Mouse (Mus musculus) liver, adult 10 weeks (tissue): ENCODE measurements around the gene Psmg1. TPM values are rescaled to one million over a fixed set of nuclear protein-coding genes. Genes with fewer than 3 reads are reported as not detected.

Experiments
- polyA plus RNA-seq: library from polyadenylated mRNA; stranded (reverse); fragments of 350-450 nt; fragmentation: Illumina TruSeq; extraction: RNeasy Lipid Tissue Mini Kit (QIAGEN cat#74804); gene quantifications from one replicate; pipeline ENCODE4 v1.2.3, GENCODE M21; 2014; ENCODE audit warnings: low read depth, low replicate concordance

Psmg1 gene
- 25.8 TPM for polyA plus RNA-seq

GRCm38 (mm10) chr16:95990462-95991121 lies at the start of gene Psmg1:
Psmg1 (minus strand) TSS chr16:95990960.

Other genes starting within 250 kb of the Psmg1 start
- gene Brwd1, start 91.6 kb upstream of the Psmg1 start, polyA plus RNA-seq = 19.5 TPM
- gene Hmgn1, start 136.8 kb upstream of the Psmg1 start, polyA plus RNA-seq = 88.3 TPM
- 3.1 TPM for gene Wrb, start 154.4 kb upstream of the Psmg1 start, polyA plus RNA-seq
- 0.11 TPM for gene Lca5l, start 201.3 kb upstream of the Psmg1 start, polyA plus RNA-seq
- not detected for gene Sh3bgr, start 209.5 kb upstream of the Psmg1 start, polyA plus RNA-seq
- gene B3galt5, start 244.8 kb upstream of the Psmg1 start, polyA plus RNA-seq = not detected